Mouse (Mus musculus) lung, postnatal 0 days (tissue): ENCODE data around the gene Ufc1.
A peak's percentile ranks its signal among the peaks of the same experiment; 100 is the strongest.

Experiments
- CTCF ChIP-seq: IDR thresholded peaks from 2 replicates; pipeline ENCODE4 v1.5.1; 2016; ENCODE audit warnings: antibody characterized with exemption, mild to moderate bottlenecking
- EP300 ChIP-seq: IDR thresholded peaks from 2 replicates; pipeline ENCODE4 v1.6.1; 2016; ENCODE audit warnings: antibody characterized with exemption, mild to moderate bottlenecking, control low read depth

DNA sequence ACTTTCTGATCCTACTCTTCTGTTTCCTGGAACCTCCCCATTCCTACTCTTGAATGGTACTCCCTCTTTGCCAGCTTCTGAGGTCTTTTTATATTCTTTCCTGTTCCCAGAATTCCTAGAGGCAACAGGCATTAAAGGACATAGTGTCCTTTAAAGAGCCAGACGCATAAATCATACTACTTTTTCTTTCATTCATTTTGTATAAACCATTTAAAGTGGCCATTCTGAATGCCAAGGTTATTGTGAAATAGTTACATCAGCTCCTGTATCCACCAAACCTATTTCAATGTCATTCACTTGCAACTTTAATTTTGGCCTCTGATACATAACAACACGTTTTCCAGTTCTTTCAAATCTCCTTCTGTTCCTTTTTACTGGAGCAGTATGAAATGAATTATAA lies 14.5 kb upstream of the Ufc1 start:
- no peak for TF ChIP-seq CTCF
- TF ChIP-seq EP300, result 0 out of 2 replicates have a peak, but pooled peaks have one; percentile 27
